Mouse (Mus musculus) myocyte (in vitro differentiated cells): ENCODE data around the gene Gm10401. TPM values are rescaled to one million over a fixed set of nuclear protein-coding genes. Genes with fewer than 3 reads are reported as not detected.

Experiments
- H3K27me3 ChIP-seq: one replicate; pipeline ENCODE4 v1.6.1; 2011; ENCODE audit not compliant: control insufficient read depth, insufficient read depth, insufficient read length
- H3K36me3 ChIP-seq: one replicate; pipeline ENCODE4 v1.6.1; 2011; ENCODE audit not compliant: control insufficient read depth, insufficient read depth
- H3K4me2 ChIP-seq: one replicate; pipeline ENCODE4 v1.6.1; 2011; ENCODE audit warnings: low read depth, control low read depth
- H3K4me3 ChIP-seq: one replicate; pipeline ENCODE4 v1.5.1; 2011; ENCODE audit warnings: mild to moderate bottlenecking, control low read depth, moderate library complexity
- H3K79me2 ChIP-seq: one replicate; pipeline ENCODE4 v1.6.1; 2011; ENCODE audit not compliant: control insufficient read depth, insufficient read depth
- H3ac ChIP-seq: one replicate; pipeline ENCODE4 v1.6.1; 2011; ENCODE audit not compliant: control insufficient read depth, insufficient read length
- CEBPB ChIP-seq: IDR thresholded peaks from 2 replicates; pipeline ENCODE4 v1.6.1; 2011; ENCODE audit warnings: mild to moderate bottlenecking, moderate library complexity; ENCODE audit not compliant: poor library complexity, insufficient read depth, severe bottlenecking
- MAX ChIP-seq: IDR thresholded peaks from one replicate; pipeline ENCODE4 v1.6.1; 2011; ENCODE audit warnings: low read depth, mild to moderate bottlenecking, control low read depth
- MYOD1 ChIP-seq, 3 experiments: IDR thresholded peaks; one replicate each; pipeline ENCODE4 v1.6.1; 2011; ENCODE audit warnings: control low read depth in 2 of 3, low read depth in 2 of 3, mild to moderate bottlenecking in 2 of 3, moderate library complexity in 1 of 3; ENCODE audit not compliant: insufficient read length in 2 of 3, control insufficient read depth in 1 of 3
- MYOG ChIP-seq, 3 experiments: IDR thresholded peaks; one replicate each; pipeline ENCODE4 v1.6.1; 2011; ENCODE audit warnings: control low read depth in 2 of 3, low read depth in 2 of 3, mild to moderate bottlenecking in 2 of 3; ENCODE audit not compliant: insufficient read length in 2 of 3, control insufficient read depth in 1 of 3, insufficient read depth in 1 of 3
- POLR2A ChIP-seq: IDR thresholded peaks from one replicate; pipeline ENCODE4 v1.6.1; 2011; ENCODE audit warnings: low read depth, mild to moderate bottlenecking, control low read depth, moderate library complexity; ENCODE audit not compliant: insufficient read length
- POLR2AphosphoS2 ChIP-seq: IDR thresholded peaks from one replicate; pipeline ENCODE4 v1.6.1; 2011; ENCODE audit warnings: low read depth, control low read depth; ENCODE audit not compliant: insufficient read length
- REST ChIP-seq: IDR thresholded peaks from one replicate; pipeline ENCODE4 v1.6.1; 2011; ENCODE audit warnings: mild to moderate bottlenecking, control low read depth, moderate library complexity; ENCODE audit not compliant: insufficient read depth, insufficient read length
- SRF ChIP-seq: IDR thresholded peaks from one replicate; pipeline ENCODE4 v1.6.1; 2011; ENCODE audit warnings: low read depth; ENCODE audit not compliant: control insufficient read depth, insufficient read length
- TCF12 ChIP-seq: IDR thresholded peaks from one replicate; pipeline ENCODE4 v1.6.1; 2011; ENCODE audit warnings: mild to moderate bottlenecking, control low read depth; ENCODE audit not compliant: poor library complexity, insufficient read depth, severe bottlenecking
- TCF3 ChIP-seq: IDR thresholded peaks from one replicate; pipeline ENCODE4 v1.6.1; 2011; ENCODE audit warnings: low read depth, control low read depth; ENCODE audit not compliant: insufficient read length
- USF1 ChIP-seq: IDR thresholded peaks from one replicate; pipeline ENCODE4 v1.6.1; 2011; ENCODE audit warnings: low read depth, mild to moderate bottlenecking, control low read depth, moderate library complexity
- polyA plus RNA-seq: library from polyadenylated mRNA; unstranded; fragments of >200 nt; fragmentation: generic; extraction: Trizol; gene quantifications from one replicate; pipeline ENCODE4 v1.2.1, GENCODE M21; 2012; ENCODE audit warnings: missing spikeins

Gm10401 gene
- polyA plus RNA-seq, 1 experiment: 4.4 TPM

- H3K4me3 ChIP-seq: no peak overlapping the region
- TF ChIP-seq TCF3: no peak
- no peak for TF ChIP-seq CEBPB
- H3K27me3 ChIP-seq: no peaks in the 10 kb centered on the region
- H3ac ChIP-seq: no peak overlapping the region
- no peaks in the 10 kb centered on the region for H3K36me3 ChIP-seq
- peaks cover 1% of the 10 kb centered on the region for H3K79me2 ChIP-seq
- H3K4me2 ChIP-seq: no peak overlapping the region
Measured at GRCm38 (mm10) chr5:115139124-115139523, 41.0 kb upstream of the Gm10401 start.

- Histone ChIP-seq H3ac (peak within 1 kb of the TSS; percentile 63), H3K36me3 (no peaks in the 10 kb centered on the region), H3K4me2 (peak within 1 kb of the TSS; percentile 99), H3K79me2 (peaks cover 16% of the 10 kb centered on the region), H3K4me3 (peak within 1 kb of the TSS; percentile 49), H3K27me3 (no peaks in the 10 kb centered on the region)
- TF ChIP-seq TCF3 (no peak), POLR2A (peak; percentile 75), POLR2AphosphoS2 (peak; percentile 70), REST (no peak)
Measured at GRCm38 (mm10) chr5:115134234-115135165, 36.4 kb upstream of the Gm10401 start, which contains the start of gene Unc119b. TSS of gene Unc119b (minus strand) at chr5:115134975.

- H3K79me2 ChIP-seq: peaks cover 16% of the 10 kb centered on the region
- peaks cover 6% of the 10 kb centered on the region for H3K36me3 ChIP-seq
- H3K4me2 ChIP-seq: peak overlapping the region; percentile 99
- H3K27me3 ChIP-seq: no peaks in the 10 kb centered on the region
- H3ac ChIP-seq: peak overlapping the region; percentile 63
- peak overlapping the region; percentile 49 for H3K4me3 ChIP-seq
- TF ChIP-seq REST (no peak), USF1 (no peak), POLR2AphosphoS2 (no peak), TCF3 (no peak), MYOG (IDR thresholded peaks at IDR 0.05; ENCODE audit: control insufficient read depth in 1 of 3, insufficient read depth in 1 of 3, insufficient read length in 2 of 3, low read depth in 2 of 3) (no peak)
Measured at GRCm38 (mm10) chr5:115133358-115134066, 35.4 kb upstream of the Gm10401 start.

- TF ChIP-seq TCF12: no peak
- no peak for TF ChIP-seq SRF
- TF ChIP-seq MYOG (IDR thresholded peaks at IDR 0.05; ENCODE audit: control insufficient read depth in 1 of 3, insufficient read depth in 1 of 3, insufficient read length in 2 of 3, low read depth in 2 of 3): no peak
- TF ChIP-seq POLR2AphosphoS2: no peak
- no peak for TF ChIP-seq TCF3
- no peak for TF ChIP-seq MYOD1 (IDR thresholded peaks at IDR 0.05; ENCODE audit: control insufficient read depth in 1 of 3, insufficient read length in 2 of 3, low read depth in 2 of 3)
- no peak for TF ChIP-seq REST
- H3K4me2 ChIP-seq: no peak overlapping the region
- peaks cover 12% of the 10 kb centered on the region for H3K36me3 ChIP-seq
Measured at GRCm38 (mm10) chr5:115132465-115132864, 34.4 kb upstream of the Gm10401 start.

GRCm38 (mm10) chr5:115129328-115129727, 31.2 kb upstream of the Gm10401 start:
- no peaks in the 10 kb centered on the region for H3K27me3 ChIP-seq
- no peak overlapping the region for H3ac ChIP-seq
- H3K36me3 ChIP-seq: peaks cover 16% of the 10 kb centered on the region
- H3K4me3 ChIP-seq: no peak overlapping the region
- H3K4me2 ChIP-seq: no peak overlapping the region
- no peak for TF ChIP-seq POLR2AphosphoS2
- no peak for TF ChIP-seq MYOG (IDR thresholded peaks at IDR 0.05; ENCODE audit: control insufficient read depth in 1 of 3, insufficient read depth in 1 of 3, insufficient read length in 2 of 3, low read depth in 2 of 3)
- no peak for TF ChIP-seq MYOD1 (IDR thresholded peaks at IDR 0.05; ENCODE audit: control insufficient read depth in 1 of 3, insufficient read length in 2 of 3, low read depth in 2 of 3)
- no peak for TF ChIP-seq TCF12
- TF ChIP-seq TCF3: no peak
- TF ChIP-seq CEBPB: no peak
- TF ChIP-seq SRF: no peak
- TF ChIP-seq MAX: no peak
- TF ChIP-seq REST: no peak
- H3K79me2 ChIP-seq: peaks cover 16% of the 10 kb centered on the region

More at GRCm38 (mm10) chr5:115132465-115132864, 34.4 kb upstream of the Gm10401 start:
- no peaks in the 10 kb centered on the region for H3K27me3 ChIP-seq
- no peak overlapping the region for H3K4me3 ChIP-seq
- peaks cover 16% of the 10 kb centered on the region for H3K79me2 ChIP-seq
- H3ac ChIP-seq: no peak overlapping the region
